In genomic region chr19:25137907-25138820, GRCm38 (mm10) we compare ENCODE assay signal across 12 mouse cellular contexts.
DNase-seq lines count a peak whose midpoint lies in the region; ATAC-seq and TF ChIP-seq lines count a peak whose summit lies in the region.
"Had no signal": no experiment of that assay in that cellular context is flagged by ENCODE, and none has a peak within 500 bp of the region (broad histone marks: within the 10 kb centered on the region; RNA-seq: fewer than 3 reads in every experiment).

No protein-coding gene starts in this region.

- no peak for TF ChIP-seq CTCF in bone marrow macrophage, adult 2 months (IDR thresholded peaks at IDR 0.05; ENCODE audit: low read depth, low read length)

- H3K27ac ChIP-seq in bone marrow macrophage, adult 2 months (ENCODE audit: insufficient read depth, low read depth, low read length), result peak overlapping the region; percentile 85
- H3K27ac ChIP-seq: embryonic facial prominence, embryonic 10.5 days; hindbrain, embryonic 14.5 days had no signal

- intact Hi-C loops in heart, postnatal 25 days (cut with DNase I), result loop anchor here (10.0 kb wide), 1 partner anchor 487 kb away; no protein-coding TSS in a partner anchor
- intact Hi-C loops in left cerebral cortex, postnatal 10 days (cut with DNase I), result loop anchor here (10.0 kb wide), 1 partner anchor 497 kb away; no protein-coding TSS in a partner anchor

- H3K4me1 ChIP-seq in bone marrow macrophage, adult 2 months (ENCODE audit: control insufficient read depth, insufficient read depth, low read length), result peaks cover 38% of the 10 kb centered on the region

- ATAC-seq in megakaryocyte progenitor cell, adult 5-6 weeks (replicated peaks; ENCODE audit: poor library complexity), result peak; percentile 67

- peak; percentile 14 to 36 for DNase-seq in heart, adult 9 months (ENCODE audit: low spot score in 2 of 2)
- DNase-seq in heart, postnatal 25 days (ENCODE audit: low spot score), result no peak
- DNase-seq in kidney, postnatal 10 days, result peak; percentile 38
- DNase-seq in left cerebral cortex, postnatal 10 days (ENCODE audit: extremely low spot score in 1 of 2, low spot score in 2 of 2), result no peak
- no peak for DNase-seq in layer of hippocampus, adult 9-10 months (ENCODE audit: low spot score)
- no peak for DNase-seq in embryo, embryonic 11 days
- DNase-seq: right cerebral cortex, postnatal 4 days; thymus, postnatal 36 days had no signal

- peak overlapping the region; percentile 18 for H3K4me3 ChIP-seq in bone marrow macrophage, adult 2 months (ENCODE audit: insufficient read depth, low read length)
- H3K4me3 ChIP-seq: embryonic facial prominence, embryonic 10.5 days had no signal

- no peak for TF ChIP-seq POLR2A in bone marrow macrophage, adult 2 months (IDR thresholded peaks at IDR 0.05; ENCODE audit: borderline replicate concordance, low read depth, low read length)

Comparison
In these comparisons a context has a peak if more than half of its experiments do, and no peak if none do; other contexts are left out.
1. DNase-seq: peak in heart, adult 9 months (2 of 2) and kidney, postnatal 10 days (single experiment); none in heart, postnatal 25 days (single experiment), left cerebral cortex, postnatal 10 days (0 of 2), layer of hippocampus, adult 9-10 months (single experiment) and embryo, embryonic 11 days (single experiment).